Mouse (Mus musculus) heart, embryonic 11.5 days (tissue): ENCODE data around the gene Zfand3. TPM values are rescaled to one million over a fixed set of nuclear protein-coding genes. Genes with fewer than 3 reads are reported as not detected.

Source experiments
- ATAC-seq: fragments of 200-750 bp; cut with Nextera tagmentation; replicated peaks from 2 replicates; pipeline ENCODE4 v1.8.0; 2017; ENCODE audit warnings: moderate library complexity; ENCODE audit not compliant: insufficient number of reproducible peaks, low FRiP score, low TSS enrichment
- H3K27ac ChIP-seq: fragments of 300-500 bp; sonication (generic); 2 replicates; pipeline ENCODE4 v1.5.1; 2014; ENCODE audit warnings: mild to moderate bottlenecking, low read depth, low read length
- H3K27me3 ChIP-seq: fragments of 300-500 bp; sonication (generic); 2 replicates; pipeline ENCODE4 v1.6.1; 2014; ENCODE audit warnings: mild to moderate bottlenecking, low read length, mixed read lengths; ENCODE audit not compliant: control insufficient read depth, insufficient read depth
- H3K36me3 ChIP-seq: fragments of 300-500 bp; sonication (generic); 2 replicates; pipeline ENCODE4 v1.6.1; 2014; ENCODE audit warnings: mild to moderate bottlenecking, low read length, moderate library complexity, mixed read lengths; ENCODE audit not compliant: control insufficient read depth, insufficient read depth
- H3K4me1 ChIP-seq: fragments of 300-500 bp; sonication (generic); 2 replicates; pipeline ENCODE4 v1.6.1; 2014; ENCODE audit warnings: low read length; ENCODE audit not compliant: control insufficient read depth, insufficient read depth
- H3K4me2 ChIP-seq: fragments of 300-500 bp; sonication (generic); 2 replicates; pipeline ENCODE4 v1.6.1; 2014; ENCODE audit warnings: mild to moderate bottlenecking, moderate library complexity
- H3K4me3 ChIP-seq: fragments of 300-500 bp; sonication (generic); 2 replicates; pipeline ENCODE4 v1.5.1; 2014; ENCODE audit warnings: low read depth, low read length
- H3K9ac ChIP-seq: fragments of 300-500 bp; sonication (generic); 2 replicates; pipeline ENCODE4 v1.6.1; 2014; ENCODE audit warnings: mild to moderate bottlenecking, low read depth, low read length, moderate library complexity
- H3K9me3 ChIP-seq: fragments of 300-500 bp; sonication (generic); replicated peaks from 2 replicates; pipeline ENCODE4 v1.6.1; 2016; ENCODE audit warnings: low read length; ENCODE audit not compliant: control insufficient read depth
- WGBS: fragments of 180-500 bp; shearing (Covaris S2); extraction: QIAGEN DNeasy Blood & Tissue Kit; methylation state at CpG from one replicate; pipeline ENCODE4 v1.1.7; 2014; ENCODE audit not compliant: insufficient replicate concordance; 5-methylcytosine and 5-hydroxymethylcytosine counted together
- polyA plus RNA-seq: library from polyadenylated mRNA; unstranded; fragments of >200 nt; fragmentation: Nextera tagmentation; extraction: Ambion mirVana; gene quantifications from 2 replicates; pipeline ENCODE4 v1.2.1, GENCODE M21; 2014

The Zfand3 gene
- polyA plus RNA-seq, 1 experiment from 2014 or later: 51.4 TPM

DNA sequence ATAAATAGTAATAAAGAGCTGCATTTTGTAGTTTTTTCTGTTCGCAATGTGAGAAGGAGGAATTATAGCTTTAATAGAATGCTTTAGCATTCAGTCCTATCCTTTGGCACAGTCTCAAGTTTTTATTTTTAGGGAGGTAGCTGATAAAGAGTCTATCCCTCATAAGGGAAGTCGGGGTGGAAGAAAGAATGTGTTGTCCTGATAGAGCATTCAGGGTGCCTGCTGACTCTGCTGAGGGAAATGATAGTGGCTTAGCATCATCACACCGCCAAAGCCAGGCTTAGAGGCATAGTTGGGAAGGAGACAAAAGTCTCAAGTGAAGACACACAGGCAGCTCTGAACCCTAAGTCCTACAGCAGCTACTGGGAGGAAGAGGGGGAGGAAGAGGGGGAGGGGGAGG, 85.9 kb downstream of the Zfand3 start:
- Histone ChIP-seq H3K9ac (no peak overlapping the region), H3K4me1 (peaks cover 20% of the 10 kb centered on the region), H3K36me3 (peaks cover under 1% of the 10 kb centered on the region), H3K27ac (peak overlapping the region; percentile 74), H3K9me3 (no peaks in the 10 kb centered on the region), H3K4me3 (no peak overlapping the region), H3K4me2 (peak overlapping the region; percentile 43), H3K27me3 (no peaks in the 10 kb centered on the region)
- WGBS: 38% methylated on average over 3 of the region's 3 CpGs
- no peak for ATAC-seq

DNA sequence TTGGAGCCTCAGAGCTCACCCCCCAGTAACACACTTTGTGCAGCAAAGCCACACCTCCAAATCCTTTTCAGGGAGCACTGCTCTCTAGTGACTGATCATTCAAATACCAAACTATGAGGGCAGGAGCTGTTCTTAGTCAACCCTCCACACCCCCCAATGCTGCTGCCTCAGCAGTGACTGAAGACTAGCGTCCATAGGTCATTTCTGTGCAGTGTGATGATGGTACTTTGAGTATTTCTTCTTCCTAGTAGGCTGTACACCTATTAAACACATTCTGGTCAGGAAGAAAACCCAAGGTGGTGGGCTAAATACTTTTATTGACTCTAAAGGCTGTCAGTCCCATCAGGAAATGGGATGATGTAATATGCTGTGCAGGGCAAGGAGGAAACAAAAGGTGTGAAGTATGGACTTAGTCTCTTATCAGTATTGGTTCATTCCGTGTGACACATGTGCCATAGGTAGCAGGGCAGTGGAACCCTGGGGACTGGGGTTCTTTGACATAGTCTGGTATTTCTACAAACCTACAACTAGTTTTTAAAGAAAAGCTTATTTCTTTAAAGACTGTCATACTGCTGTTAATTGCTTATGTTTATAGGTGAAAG, 88.7 kb downstream of the Zfand3 start:
- peaks cover 3% of the 10 kb centered on the region for H3K36me3 ChIP-seq
- H3K4me1 ChIP-seq: peaks cover 26% of the 10 kb centered on the region
- no peak overlapping the region for H3K4me2 ChIP-seq
- no peak overlapping the region for H3K4me3 ChIP-seq
- H3K9me3 ChIP-seq: no peaks in the 10 kb centered on the region
- no peaks in the 10 kb centered on the region for H3K27me3 ChIP-seq
- ATAC-seq: no peak
- no peak overlapping the region for H3K9ac ChIP-seq
- H3K27ac ChIP-seq: no peak overlapping the region
- 66% methylated on average over 2 of the region's 2 CpGs for WGBS

DNA sequence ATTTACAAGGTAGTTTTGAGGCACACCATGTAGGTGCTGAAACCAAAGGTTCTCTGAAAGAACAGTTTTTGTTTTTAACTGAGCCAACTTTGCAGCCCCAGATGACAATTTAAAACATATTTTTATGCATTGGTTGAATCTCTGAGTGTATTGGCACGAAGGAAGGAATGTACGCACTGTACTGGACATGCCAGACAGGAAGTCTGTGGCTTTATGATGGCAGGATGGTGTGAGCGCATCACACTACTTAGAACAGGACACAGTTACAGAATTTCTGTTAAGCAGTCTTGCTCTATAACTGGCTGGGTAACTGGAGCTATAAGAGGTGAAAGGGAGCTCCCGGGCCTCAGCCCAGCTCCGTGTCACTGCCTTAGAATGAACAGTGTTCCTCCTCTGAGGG, 92.6 kb downstream of the Zfand3 start:
- Histone ChIP-seq H3K9me3 (no peaks in the 10 kb centered on the region), H3K27ac (no peak overlapping the region; the same call in 1 of the 2 replicates)
- ATAC-seq: no peak

GRCm38 (mm10) chr17:30097677-30098076, 93.1 kb downstream of the Zfand3 start:
- Histone ChIP-seq H3K9me3 (no peaks in the 10 kb centered on the region), H3K4me2 (no peak overlapping the region), H3K27ac (no peak overlapping the region; the same call in 1 of the 2 replicates), H3K4me3 (no peak overlapping the region), H3K9ac (no peak overlapping the region), H3K4me1 (peaks cover 21% of the 10 kb centered on the region; the same call in 1 of the 2 replicates), H3K27me3 (no peaks in the 10 kb centered on the region), H3K36me3 (peaks cover 3% of the 10 kb centered on the region)
- 61% methylated on average over 4 of the region's 4 CpGs for WGBS
- no peak for ATAC-seq

More for the DNA sequence above, 92.6 kb downstream of the Zfand3 start:
- Histone ChIP-seq H3K36me3 (peaks cover 3% of the 10 kb centered on the region), H3K4me2 (no peak overlapping the region), H3K9ac (no peak overlapping the region), H3K4me1 (peaks cover 21% of the 10 kb centered on the region; the same call in 1 of the 2 replicates), H3K4me3 (no peak overlapping the region), H3K27me3 (no peaks in the 10 kb centered on the region)
- 82% methylated on average over 5 of the region's 5 CpGs for WGBS

- Histone ChIP-seq H3K36me3 (peaks cover 3% of the 10 kb centered on the region), H3K9me3 (no peaks in the 10 kb centered on the region), H3K27me3 (no peaks in the 10 kb centered on the region), H3K4me1 (peaks cover 15% of the 10 kb centered on the region; the same call in 1 of the 2 replicates), H3K9ac (no peak overlapping the region), H3K27ac (no peak overlapping the region), H3K4me3 (no peak overlapping the region), H3K4me2 (no peak overlapping the region)
- 76% methylated on average over 2 of the region's 2 CpGs for WGBS
- no peak for ATAC-seq
These were observed 95.1 kb downstream of the Zfand3 start for GRCm38 (mm10) chr17:30099670-30100069.

DNA sequence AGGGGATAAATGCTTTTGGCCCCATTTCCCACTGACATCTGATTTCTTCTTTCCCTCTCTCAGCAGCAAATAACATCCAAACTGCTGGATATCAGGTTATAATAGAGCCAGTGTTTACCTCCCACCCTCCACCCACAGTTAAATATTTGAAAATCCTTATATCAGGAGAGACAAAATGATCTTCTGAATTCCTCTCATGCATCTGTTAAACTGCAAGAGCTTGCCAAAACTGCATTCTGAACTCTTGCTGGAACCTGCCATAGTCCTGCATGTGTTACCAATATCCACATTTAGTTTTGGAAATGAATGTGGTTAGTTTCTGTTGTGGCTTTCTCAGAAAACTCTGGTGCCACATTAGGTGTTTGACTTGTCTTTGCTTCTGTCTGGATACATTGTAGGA, 97.3 kb downstream of the Zfand3 start:
- H3K4me3 ChIP-seq: no peak overlapping the region
- no peaks in the 10 kb centered on the region for H3K27me3 ChIP-seq
- peaks cover 15% of the 10 kb centered on the region; the same call in 1 of the 2 replicates for H3K4me1 ChIP-seq
- no peaks in the 10 kb centered on the region for H3K36me3 ChIP-seq
- no peak overlapping the region for H3K4me2 ChIP-seq
- no peaks in the 10 kb centered on the region for H3K9me3 ChIP-seq
- no peak overlapping the region for H3K27ac ChIP-seq
- no peak overlapping the region for H3K9ac ChIP-seq
- ATAC-seq: no peak

DNA sequence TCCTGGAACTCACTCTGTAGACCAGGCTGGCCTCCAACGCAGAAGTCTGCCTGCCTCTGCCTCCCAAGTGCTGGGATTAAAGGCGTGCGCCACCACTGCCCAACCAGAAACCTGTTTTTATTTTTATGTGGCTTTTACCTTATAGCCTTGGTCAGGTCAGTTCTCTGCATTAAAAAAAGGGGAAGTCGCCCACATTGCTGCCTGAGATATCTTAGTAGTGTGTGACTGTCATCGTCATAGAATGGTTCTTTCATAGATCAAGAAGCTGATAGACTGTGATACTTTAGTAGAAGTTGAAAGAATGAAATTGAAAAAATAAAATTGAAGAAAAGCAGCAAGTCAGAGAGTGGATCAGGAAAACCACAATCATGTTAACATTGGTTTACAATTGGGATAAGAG, 98.5 kb downstream of the Zfand3 start:
- Histone ChIP-seq H3K27ac (no peak overlapping the region), H3K27me3 (no peaks in the 10 kb centered on the region), H3K4me2 (no peak overlapping the region), H3K36me3 (no peaks in the 10 kb centered on the region), H3K9me3 (no peaks in the 10 kb centered on the region), H3K9ac (no peak overlapping the region), H3K4me1 (peaks cover 9% of the 10 kb centered on the region; the same call in 1 of the 2 replicates), H3K4me3 (no peak overlapping the region)
- WGBS: 88% methylated on average over 5 of the region's 5 CpGs
- no peak for ATAC-seq

- H3K27ac ChIP-seq: no peak overlapping the region
- no peak overlapping the region for H3K9ac ChIP-seq
- H3K4me1 ChIP-seq: peaks cover 9% of the 10 kb centered on the region; the same call in 1 of the 2 replicates
- H3K36me3 ChIP-seq: no peaks in the 10 kb centered on the region
- no peak overlapping the region for H3K4me3 ChIP-seq
- H3K9me3 ChIP-seq: no peaks in the 10 kb centered on the region
- WGBS: 79% methylated on average over 4 of the region's 4 CpGs
- no peak overlapping the region for H3K4me2 ChIP-seq
- no peaks in the 10 kb centered on the region for H3K27me3 ChIP-seq
- no peak for ATAC-seq
These were observed 99.2 kb downstream of the Zfand3 start for GRCm38 (mm10) chr17:30103641-30104165.

- H3K9me3 ChIP-seq: no peaks in the 10 kb centered on the region
- no peaks in the 10 kb centered on the region for H3K36me3 ChIP-seq
- no peak for ATAC-seq
- H3K4me3 ChIP-seq: no peak overlapping the region
- H3K4me2 ChIP-seq: no peak overlapping the region
- no peaks in the 10 kb centered on the region for H3K27me3 ChIP-seq
- H3K9ac ChIP-seq: no peak overlapping the region
- WGBS: 81% methylated on average over 3 of the region's 3 CpGs
- H3K4me1 ChIP-seq: 0 out of 2 replicates have a peak, but pooled peaks cover 2% of the 10 kb centered on the region
- H3K27ac ChIP-seq: no peak overlapping the region
These were observed 100.8 kb downstream of the Zfand3 start for GRCm38 (mm10) chr17:30105369-30105768.
